Mouse (Mus musculus): Measurements from ENCODE around the gene Baz1a. TPM values are rescaled to one million over a fixed set of nuclear protein-coding genes. Genes with fewer than 3 reads are reported as not detected.

The Baz1a gene
- 35.3 and 36.7 TPM in 2 replicates for polyA plus RNA-seq (2011; ENCODE audit: insufficient read length, low read depth, missing spikeins)

GRCm38 (mm10) chr12:55013626-55014398, at the start of gene Baz1a:
Gene Baz1a, minus strand, starts transcription at chr12:55014348.
- no peak within 1 kb of the TSS for H3K27ac ChIP-seq (ENCODE audit: insufficient read depth, low read length)
- TF ChIP-seq CTCF (IDR thresholded peaks at IDR 0.05; ENCODE audit: borderline replicate concordance, insufficient read depth, low read length) (no peak), POLR2A (IDR thresholded peaks at IDR 0.05; ENCODE audit: low read depth, low read length) (no peak)
- no peak within 1 kb of the TSS for H3K4me3 ChIP-seq (ENCODE audit: insufficient read depth, low read length)
- H3K4me1 ChIP-seq (ENCODE audit: control insufficient read depth, insufficient read depth, low read length) = peaks cover 4% of the 10 kb centered on the region; the same call in 1 of the 2 replicates

GRCm38 (mm10) chr12:55062141-55062540, 48.0 kb upstream of the Baz1a start:
- H3K27ac ChIP-seq (ENCODE audit: insufficient read depth, low read length) = no peak overlapping the region
- H3K4me1 ChIP-seq (ENCODE audit: control insufficient read depth, insufficient read depth, low read length) = no peaks in the 10 kb centered on the region
- no peak overlapping the region for H3K4me3 ChIP-seq (ENCODE audit: insufficient read depth, low read length)
- TF ChIP-seq CTCF (IDR thresholded peaks at IDR 0.05; ENCODE audit: borderline replicate concordance, insufficient read depth, low read length) = no peak
- no peak for TF ChIP-seq POLR2A (IDR thresholded peaks at IDR 0.05; ENCODE audit: low read depth, low read length)

GRCm38 (mm10) chr12:55061006-55061405, 46.9 kb upstream of the Baz1a start:
- Histone ChIP-seq H3K27ac (ENCODE audit: insufficient read depth, low read length) (no peak overlapping the region), H3K4me1 (ENCODE audit: control insufficient read depth, insufficient read depth, low read length) (no peaks in the 10 kb centered on the region), H3K4me3 (ENCODE audit: insufficient read depth, low read length) (no peak overlapping the region)
- TF ChIP-seq CTCF (IDR thresholded peaks at IDR 0.05; ENCODE audit: borderline replicate concordance, insufficient read depth, low read length) (no peak), POLR2A (IDR thresholded peaks at IDR 0.05; ENCODE audit: low read depth, low read length) (no peak)

GRCm38 (mm10) chr12:55060212-55060898, 46.2 kb upstream of the Baz1a start:
- H3K4me1 ChIP-seq (ENCODE audit: control insufficient read depth, insufficient read depth, low read length) = no peaks in the 10 kb centered on the region
- H3K27ac ChIP-seq (ENCODE audit: insufficient read depth, low read length) = no peak overlapping the region
- H3K4me3 ChIP-seq (ENCODE audit: insufficient read depth, low read length) = no peak overlapping the region
- TF ChIP-seq POLR2A (IDR thresholded peaks at IDR 0.05; ENCODE audit: low read depth, low read length) (no peak), CTCF (IDR thresholded peaks at IDR 0.05; ENCODE audit: borderline replicate concordance, insufficient read depth, low read length) (no peak)

- no peaks in the 10 kb centered on the region for H3K4me1 ChIP-seq (ENCODE audit: control insufficient read depth, insufficient read depth, low read length)
- H3K4me3 ChIP-seq (ENCODE audit: insufficient read depth, low read length) = no peak overlapping the region
- no peak overlapping the region for H3K27ac ChIP-seq (ENCODE audit: insufficient read depth, low read length)
- TF ChIP-seq CTCF (IDR thresholded peaks at IDR 0.05; ENCODE audit: borderline replicate concordance, insufficient read depth, low read length) (no peak), POLR2A (IDR thresholded peaks at IDR 0.05; ENCODE audit: low read depth, low read length) (no peak)
These were observed 45.7 kb upstream of the Baz1a start for GRCm38 (mm10) chr12:55059812-55060211.

- H3K4me1 ChIP-seq (ENCODE audit: control insufficient read depth, insufficient read depth, low read length) = no peaks in the 10 kb centered on the region
- no peak for TF ChIP-seq CTCF (IDR thresholded peaks at IDR 0.05; ENCODE audit: borderline replicate concordance, insufficient read depth, low read length)
- no peak for TF ChIP-seq POLR2A (IDR thresholded peaks at IDR 0.05; ENCODE audit: low read depth, low read length)
- H3K27ac ChIP-seq (ENCODE audit: insufficient read depth, low read length) = no peak overlapping the region
- no peak overlapping the region for H3K4me3 ChIP-seq (ENCODE audit: insufficient read depth, low read length)
These were observed 44.9 kb upstream of the Baz1a start for GRCm38 (mm10) chr12:55058865-55059615.

GRCm38 (mm10) chr12:55056703-55057102, 42.6 kb upstream of the Baz1a start:
- TF ChIP-seq POLR2A (IDR thresholded peaks at IDR 0.05; ENCODE audit: low read depth, low read length) (no peak), CTCF (IDR thresholded peaks at IDR 0.05; ENCODE audit: borderline replicate concordance, insufficient read depth, low read length) (no peak)
- Histone ChIP-seq H3K27ac (ENCODE audit: insufficient read depth, low read length) (no peak overlapping the region), H3K4me1 (ENCODE audit: control insufficient read depth, insufficient read depth, low read length) (no peaks in the 10 kb centered on the region), H3K4me3 (ENCODE audit: insufficient read depth, low read length) (no peak overlapping the region)

- Histone ChIP-seq H3K4me1 (ENCODE audit: control insufficient read depth, insufficient read depth, low read length) (no peaks in the 10 kb centered on the region), H3K4me3 (ENCODE audit: insufficient read depth, low read length) (no peak overlapping the region), H3K27ac (ENCODE audit: insufficient read depth, low read length) (no peak overlapping the region)
- no peak for TF ChIP-seq POLR2A (IDR thresholded peaks at IDR 0.05; ENCODE audit: low read depth, low read length)
- no peak for TF ChIP-seq CTCF (IDR thresholded peaks at IDR 0.05; ENCODE audit: borderline replicate concordance, insufficient read depth, low read length)
These were observed 40.5 kb upstream of the Baz1a start for GRCm38 (mm10) chr12:55054551-55055241.

- H3K27ac ChIP-seq (ENCODE audit: insufficient read depth, low read length) = no peak overlapping the region
- H3K4me1 ChIP-seq (ENCODE audit: control insufficient read depth, insufficient read depth, low read length) = no peaks in the 10 kb centered on the region
- H3K4me3 ChIP-seq (ENCODE audit: insufficient read depth, low read length) = no peak overlapping the region
- no peak for TF ChIP-seq CTCF (IDR thresholded peaks at IDR 0.05; ENCODE audit: borderline replicate concordance, insufficient read depth, low read length)
- no peak for TF ChIP-seq POLR2A (IDR thresholded peaks at IDR 0.05; ENCODE audit: low read depth, low read length)
These were observed 39.1 kb upstream of the Baz1a start for GRCm38 (mm10) chr12:55053267-55053666.

Measured in embryonic fibroblast, embryonic 13.5 days (primary cell).